Mouse (Mus musculus) myocyte (in vitro differentiated cells): ENCODE measurements around the gene Asic2.

ENCODE experiments used
- MAX ChIP-seq: IDR thresholded peaks from one replicate; pipeline ENCODE4 v1.6.1; 2011; ENCODE audit warnings: low read depth, mild to moderate bottlenecking, control low read depth
- MYOD1 ChIP-seq, 3 experiments: IDR thresholded peaks; one replicate each; pipeline ENCODE4 v1.6.1; 2011; ENCODE audit warnings: control low read depth in 2 of 3, low read depth in 2 of 3, mild to moderate bottlenecking in 2 of 3, moderate library complexity in 1 of 3; ENCODE audit not compliant: insufficient read length in 2 of 3, control insufficient read depth in 1 of 3
- POLR2A ChIP-seq: IDR thresholded peaks from one replicate; pipeline ENCODE4 v1.6.1; 2011; ENCODE audit warnings: low read depth, mild to moderate bottlenecking, control low read depth, moderate library complexity; ENCODE audit not compliant: insufficient read length
- POLR2AphosphoS2 ChIP-seq: IDR thresholded peaks from one replicate; pipeline ENCODE4 v1.6.1; 2011; ENCODE audit warnings: low read depth, control low read depth; ENCODE audit not compliant: insufficient read length
- TCF12 ChIP-seq: IDR thresholded peaks from one replicate; pipeline ENCODE4 v1.6.1; 2011; ENCODE audit warnings: mild to moderate bottlenecking, control low read depth; ENCODE audit not compliant: poor library complexity, insufficient read depth, severe bottlenecking

DNA sequence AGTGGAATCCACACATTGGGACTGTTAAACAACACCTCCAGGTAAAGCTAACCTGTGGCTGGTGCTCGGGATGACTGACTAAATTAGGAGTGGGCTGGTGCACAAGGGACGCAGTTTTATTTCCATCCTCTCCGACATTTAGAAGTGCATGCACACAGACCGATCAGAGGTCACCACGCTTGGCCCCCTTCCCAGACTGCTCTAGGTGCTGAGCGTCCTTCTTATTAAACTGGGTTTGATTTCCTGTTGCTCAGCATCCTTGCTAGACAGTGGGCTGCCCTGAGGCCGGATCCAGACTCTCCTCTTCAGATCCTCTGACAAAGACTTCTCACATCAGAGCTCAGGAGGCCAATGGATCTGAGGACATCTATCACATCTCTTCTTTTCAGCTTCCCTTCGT is 596.7 kb downstream of the Asic2 start:
- TF ChIP-seq POLR2A (no peak), MAX (no peak), MYOD1 (IDR thresholded peaks at IDR 0.05; ENCODE audit: control insufficient read depth in 1 of 3, insufficient read length in 2 of 3, low read depth in 2 of 3) (no peak), POLR2AphosphoS2 (no peak), TCF12 (no peak)
